Mouse (Mus musculus) urinary bladder, adult 2 months (tissue): ENCODE data around the gene Nup153. TPM values are rescaled to one million over a fixed set of nuclear protein-coding genes. Genes with fewer than 3 reads are reported as not detected.

Experiments
- DNase-seq: peaks from one replicate; pipeline ENCODE4 v3.0.0; 2022; ENCODE audit warnings: low spot score
- polyA plus RNA-seq: library from polyadenylated mRNA; depleted of rRNA; stranded (reverse); fragments of >200 nt; gene quantifications from 2 replicates; pipeline ENCODE4 v1.2.3, GENCODE M21; 2012

The Nup153 gene
- polyA plus RNA-seq, 1 experiment = 36.7 TPM

DNA sequence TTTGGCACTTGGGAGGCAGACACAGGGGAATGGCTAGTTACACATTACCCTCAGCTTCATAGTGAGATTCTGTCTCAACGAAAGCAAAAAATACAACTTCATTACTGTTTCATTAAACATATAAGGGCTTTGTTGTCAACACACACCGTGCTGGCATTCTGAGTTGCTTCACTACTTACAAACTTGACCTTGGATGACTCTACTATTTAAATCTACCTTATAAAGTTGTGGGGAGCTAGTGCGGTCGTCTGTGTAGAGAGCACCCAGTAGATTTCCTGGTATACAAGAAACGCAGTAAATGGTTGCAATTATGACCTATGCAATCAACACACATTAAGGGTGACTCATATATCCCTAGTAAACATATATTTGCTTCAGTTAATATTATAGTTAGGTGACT is 671 bp upstream of the Nup153 start:
- no peak for DNase-seq

DNA sequence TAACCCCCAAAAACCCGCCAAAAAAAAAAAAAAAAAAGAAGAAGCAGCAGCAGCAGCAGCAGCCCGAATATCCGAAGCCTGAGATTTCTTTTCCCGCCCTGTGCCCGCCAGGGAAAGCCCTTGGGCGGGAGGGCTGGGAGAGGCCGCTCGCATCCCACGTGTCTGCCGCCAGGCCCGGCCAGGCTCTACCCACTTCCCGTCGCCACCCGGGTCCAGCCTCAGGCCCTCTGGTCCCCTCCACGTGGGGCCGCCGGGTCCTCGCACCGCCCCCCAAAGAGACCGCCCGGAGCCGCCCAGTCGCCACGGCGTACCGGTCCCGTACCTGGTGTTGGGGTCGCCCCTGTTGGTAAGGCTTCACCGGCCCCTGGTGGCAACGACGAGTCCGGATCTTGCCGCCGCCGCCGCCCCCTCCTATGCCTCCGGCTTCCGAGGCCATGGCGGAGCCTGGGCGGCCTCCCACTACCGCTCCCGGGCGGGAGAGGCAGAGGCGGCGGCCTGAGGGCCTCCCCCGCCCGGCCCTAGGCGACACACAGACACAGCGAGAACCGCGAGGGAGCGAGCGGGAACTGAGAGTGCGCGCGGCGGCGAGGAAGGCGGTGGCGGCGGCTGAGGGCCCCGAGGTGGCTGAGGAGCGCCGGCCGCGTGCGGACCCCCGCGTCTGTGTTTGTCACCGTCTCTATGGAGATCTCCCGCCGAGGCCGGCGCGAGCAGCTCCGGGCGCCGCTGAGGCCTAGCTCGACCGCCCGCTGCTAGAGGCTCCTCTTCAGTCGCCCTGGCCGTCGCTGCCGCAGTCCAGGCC is 503 bp downstream of the Nup153 start:
- peak; percentile 63 for DNase-seq

DNA sequence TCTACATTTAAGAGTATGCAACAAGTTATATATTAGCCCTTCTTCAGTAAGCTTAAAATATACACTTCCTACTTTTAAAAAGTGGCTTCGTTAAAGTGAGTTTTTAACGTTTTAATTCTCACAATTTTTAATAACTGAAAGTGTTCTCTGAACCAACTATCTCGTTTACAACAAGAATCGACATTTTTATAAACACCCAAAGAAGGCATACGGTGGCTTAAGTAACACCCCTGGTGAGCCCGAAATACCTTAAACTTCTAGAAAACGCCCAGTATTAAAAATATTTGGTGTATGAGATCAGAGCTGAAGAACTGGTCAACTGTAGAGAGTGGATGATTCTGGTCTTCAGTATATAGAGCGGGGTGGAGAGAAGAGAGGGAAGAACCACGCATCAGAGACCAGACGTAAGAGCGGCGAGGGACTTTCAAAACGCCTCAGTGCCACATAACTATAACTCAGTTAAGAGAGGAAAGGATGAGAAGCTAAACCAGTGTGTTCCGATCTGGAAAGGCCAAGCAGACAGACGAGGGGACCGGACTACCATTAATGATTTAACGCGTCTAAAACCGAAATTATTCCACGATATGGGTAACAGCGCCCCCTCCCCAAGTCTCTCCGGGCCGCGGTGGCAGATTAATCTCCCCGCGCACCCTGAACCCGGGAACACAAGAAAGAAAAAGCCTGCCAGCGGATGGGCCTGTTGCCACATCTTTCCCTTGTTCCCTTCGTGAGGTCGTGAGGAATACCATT is 1.3 kb downstream of the Nup153 start:
- DNase-seq = no peak

DNA sequence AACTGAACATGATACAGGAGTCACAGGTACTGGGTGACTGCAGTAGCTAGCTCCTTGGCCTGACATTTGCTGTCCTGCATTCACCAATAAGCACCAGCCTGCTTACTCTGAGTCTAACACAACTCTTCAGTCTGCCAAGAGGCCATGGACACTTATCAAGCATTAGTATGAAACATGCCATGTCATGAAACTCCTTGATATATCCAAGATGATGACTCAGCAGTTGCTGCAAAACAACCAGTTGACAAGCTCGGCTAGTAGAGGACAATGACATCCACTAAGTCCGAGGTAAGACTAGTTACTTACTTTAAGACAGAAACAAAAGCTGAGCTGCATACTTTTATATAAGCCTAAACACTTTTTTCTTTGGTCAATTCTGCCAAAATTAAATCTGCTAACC is 2.5 kb downstream of the Nup153 start:
- DNase-seq = no peak

DNA sequence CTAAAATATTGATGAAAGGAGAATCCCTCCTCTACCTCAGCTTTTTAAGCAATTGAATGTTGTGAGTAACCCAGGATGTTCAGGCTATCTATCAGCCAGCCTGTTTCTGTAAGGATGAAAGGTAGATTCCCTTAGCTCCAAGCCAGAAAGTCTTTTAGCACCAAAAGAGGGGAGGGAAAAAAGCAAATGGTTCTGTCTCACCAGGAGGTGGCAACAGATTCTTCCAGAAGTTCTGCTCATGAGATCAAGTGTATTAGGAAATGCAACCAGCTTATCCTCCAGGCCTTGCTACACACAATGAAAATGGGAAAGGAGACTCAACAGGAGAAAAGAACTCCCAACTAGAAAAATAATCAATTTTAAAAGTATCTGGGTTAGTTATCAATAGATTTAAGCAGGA is 3.4 kb downstream of the Nup153 start:
- no peak for DNase-seq

DNA sequence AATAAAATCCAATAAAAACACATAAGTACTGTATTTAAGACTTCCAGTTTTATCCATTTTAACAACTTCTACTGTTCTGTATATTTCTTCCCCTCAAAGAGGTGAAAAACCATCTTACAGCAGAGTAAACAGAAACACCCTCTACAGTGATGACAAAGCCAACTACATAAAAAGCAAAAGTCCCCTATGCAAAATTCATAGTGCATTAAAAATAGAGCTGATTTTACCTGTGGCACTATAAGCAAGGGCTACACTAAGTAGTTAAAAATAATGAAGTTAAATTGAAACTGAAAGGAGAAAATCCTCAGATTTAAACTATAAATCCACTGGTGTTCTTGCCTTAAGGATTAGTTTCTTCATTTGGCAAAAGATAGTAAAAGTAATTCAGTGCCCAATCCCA is 6.7 kb downstream of the Nup153 start:
- no peak for DNase-seq

DNA sequence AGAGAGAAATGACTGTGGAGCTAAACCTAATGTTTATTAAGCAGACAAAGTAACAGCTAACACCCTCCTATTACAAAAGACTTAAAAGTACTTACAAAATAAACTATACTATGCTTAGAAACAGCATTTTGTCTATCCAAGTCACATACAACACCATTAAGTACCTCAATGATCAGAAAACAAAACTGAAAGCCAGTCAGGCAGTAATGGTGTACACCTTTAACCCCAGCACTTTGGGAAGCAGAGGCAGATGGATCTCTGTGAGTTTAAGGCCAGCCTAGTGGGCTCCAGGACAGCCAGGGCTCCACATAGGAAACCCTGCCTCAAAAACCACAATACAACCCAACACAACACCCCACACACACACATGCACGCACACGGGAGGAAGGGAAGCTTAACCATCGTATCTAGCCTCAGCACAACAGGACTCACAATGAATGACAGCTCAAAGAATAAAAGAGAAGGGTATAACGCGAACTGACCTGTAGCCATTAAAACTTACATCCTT is 8.8 kb downstream of the Nup153 start:
- DNase-seq = no peak

DNA sequence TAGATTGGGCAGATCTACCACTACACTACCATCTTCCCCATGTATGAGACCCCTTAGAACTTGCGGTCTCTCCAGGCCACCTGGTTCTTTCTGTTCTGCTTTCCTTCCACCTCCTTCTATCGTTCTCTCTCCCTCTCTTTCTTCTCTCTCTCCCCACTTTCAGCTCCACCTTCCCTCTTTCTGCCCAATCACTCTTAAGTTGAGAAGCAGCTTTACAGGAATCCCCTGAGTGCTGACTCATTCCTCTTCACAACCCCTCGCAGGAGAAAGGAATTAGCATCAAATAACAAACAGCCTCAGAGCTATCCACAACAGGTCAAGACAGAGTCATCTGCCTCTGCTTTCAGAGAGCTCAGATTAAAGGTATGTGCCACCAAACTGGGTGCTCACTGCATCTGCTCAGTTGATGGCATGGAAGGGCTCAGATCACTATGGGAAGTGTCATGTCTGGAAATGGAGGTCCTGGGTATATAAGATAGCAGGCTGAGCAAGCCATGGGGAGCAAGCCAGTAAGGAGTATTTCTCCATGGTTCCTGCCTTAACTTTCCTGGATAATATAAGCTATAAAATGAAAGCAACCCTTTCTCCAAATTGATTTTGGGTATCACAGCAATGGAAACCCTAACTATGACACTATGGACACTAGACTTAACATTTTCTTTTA is 11.6 kb downstream of the Nup153 start:
- no peak for DNase-seq

DNA sequence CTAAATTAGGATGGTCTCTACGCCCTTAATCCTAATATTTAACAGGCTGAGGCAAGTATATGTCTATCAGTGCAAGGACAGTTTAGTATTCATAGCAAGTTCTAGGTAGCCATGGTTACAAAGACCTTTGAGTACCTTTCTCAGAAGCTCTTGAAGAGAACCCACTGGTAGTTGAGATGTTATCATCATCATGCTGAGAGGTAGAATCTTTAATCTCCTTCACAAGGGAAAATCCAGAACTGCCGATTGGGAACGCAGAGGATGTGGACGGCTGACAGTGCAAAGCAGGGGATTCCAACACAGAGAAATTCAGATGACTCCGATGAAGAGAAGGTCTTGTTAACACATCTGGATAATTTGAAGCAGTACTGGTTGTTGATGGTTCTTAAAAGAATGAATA is 14.3 kb downstream of the Nup153 start:
- DNase-seq = no peak

DNA sequence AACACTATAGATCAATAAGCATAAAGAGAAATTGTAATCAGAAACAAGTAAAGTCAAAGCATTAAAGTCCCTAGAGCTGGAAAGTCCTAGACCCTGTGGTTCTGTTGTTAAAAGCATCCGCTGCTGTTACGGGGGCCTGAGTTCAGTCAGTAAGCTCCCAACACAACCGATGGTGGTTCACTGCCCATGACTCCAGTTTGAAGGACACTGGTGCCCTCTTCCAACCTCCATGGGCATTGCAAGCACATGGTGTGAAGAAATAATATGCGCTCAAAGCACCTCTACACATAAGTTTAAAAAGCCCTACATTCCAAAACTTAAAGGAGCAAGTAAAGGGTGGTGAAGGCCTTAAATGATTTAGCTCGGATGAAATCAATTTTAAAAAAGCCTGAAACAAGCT is 24.6 kb downstream of the Nup153 start:
- no peak for DNase-seq

DNA sequence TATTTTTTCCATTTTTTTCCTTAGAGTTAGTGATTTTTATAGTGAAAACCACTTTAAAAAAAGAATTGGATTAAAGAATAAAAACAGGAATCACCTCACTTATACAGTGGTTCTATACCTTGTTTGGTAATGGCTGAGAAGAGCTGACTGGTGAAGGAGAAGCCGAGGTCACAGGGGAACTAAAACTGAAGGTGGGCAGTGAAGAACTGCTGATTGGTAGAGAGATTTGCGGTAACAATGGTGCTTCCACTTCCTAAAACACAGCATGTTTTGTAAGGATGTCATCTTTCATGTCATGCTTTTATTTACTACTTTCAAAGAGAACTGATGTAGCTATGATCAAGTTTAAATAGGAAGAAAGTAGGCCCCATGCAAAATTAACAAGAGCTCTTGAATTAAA is 26.3 kb downstream of the Nup153 start:
- no peak for DNase-seq

DNA sequence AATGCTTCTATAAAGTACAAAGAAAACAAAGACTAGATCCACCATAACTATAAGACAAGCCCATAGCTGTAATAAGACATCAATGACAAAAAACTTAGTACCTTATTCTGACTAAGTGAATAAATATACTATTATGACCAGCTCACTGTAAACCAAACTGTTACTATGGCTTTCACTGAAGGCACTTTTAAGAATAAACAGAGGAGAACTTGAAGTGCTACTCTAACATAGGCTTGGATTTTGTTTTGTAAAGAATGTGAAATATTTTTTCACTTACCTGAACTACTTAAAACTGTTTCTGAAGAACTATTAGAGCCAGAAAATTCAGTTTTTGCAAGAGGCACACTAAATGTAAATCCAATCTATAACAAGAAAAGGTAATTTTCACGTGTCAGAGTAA is 28.4 kb downstream of the Nup153 start:
- DNase-seq = no peak

DNA sequence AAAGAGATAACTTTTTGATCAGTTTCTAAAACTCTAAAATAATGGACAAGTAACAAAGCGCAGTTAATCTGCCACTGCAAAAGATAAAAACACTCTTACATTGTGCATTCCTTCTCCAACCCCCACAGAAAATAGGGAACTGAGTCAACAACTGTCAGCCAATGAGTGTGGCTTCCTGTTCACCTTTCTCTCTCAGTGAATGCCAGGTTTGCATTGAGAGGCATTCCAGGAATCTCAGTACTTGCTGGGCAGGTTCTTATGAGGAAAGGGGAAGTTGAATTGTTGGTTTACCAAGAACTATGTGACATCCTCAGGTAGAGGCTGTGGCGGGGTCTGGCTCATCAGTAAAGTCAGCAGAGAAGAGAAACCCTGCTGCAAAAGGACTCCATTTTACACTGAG is 31.0 kb downstream of the Nup153 start:
- no peak for DNase-seq

DNA sequence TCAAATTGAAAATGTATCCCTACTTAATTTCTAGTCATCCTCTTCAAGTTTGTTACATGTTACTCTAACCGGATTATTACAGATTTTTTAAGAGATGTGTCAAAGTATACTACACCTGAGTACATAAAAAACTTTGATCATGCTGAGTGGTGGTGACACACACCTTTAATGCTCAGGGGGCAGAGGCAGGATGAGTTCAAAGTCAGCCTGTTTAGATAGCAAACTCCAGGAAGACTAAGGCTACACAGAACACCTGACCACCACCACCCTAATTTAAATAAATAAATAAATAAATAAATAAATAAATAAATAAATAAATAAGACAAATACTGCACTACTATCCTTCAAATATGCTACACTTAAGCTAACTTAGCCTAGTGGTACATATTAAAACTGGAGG is 31.8 kb downstream of the Nup153 start:
- DNase-seq = no peak

DNA sequence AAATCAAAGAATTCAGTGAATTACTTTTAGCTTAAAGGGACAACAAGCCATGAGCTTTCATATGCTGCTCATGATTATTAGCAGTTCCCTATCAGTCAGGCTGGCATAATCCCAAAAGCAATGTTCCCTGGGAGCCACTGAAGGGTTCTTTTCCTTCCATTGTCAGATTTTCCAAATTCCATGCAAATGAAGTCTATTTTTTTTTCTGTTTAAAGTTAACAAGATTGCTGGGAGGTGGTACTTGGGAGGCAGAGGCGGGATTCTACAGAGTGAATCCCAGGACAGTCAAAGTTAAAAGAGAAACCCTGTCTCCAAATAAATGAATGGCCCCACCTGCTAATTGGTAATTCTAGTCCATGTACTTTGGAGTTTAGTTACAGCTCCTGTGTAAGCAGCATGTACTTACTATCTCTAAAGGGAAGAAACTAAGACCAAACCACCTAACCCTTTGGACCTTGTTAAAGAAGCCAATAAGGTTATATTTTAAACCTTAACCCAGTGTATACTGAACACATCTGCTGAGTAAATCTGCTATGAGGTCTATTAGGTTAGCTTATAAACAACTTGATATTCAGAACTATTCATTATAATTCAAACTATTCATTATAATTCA is 32.3 kb downstream of the Nup153 start:
- no peak for DNase-seq

DNA sequence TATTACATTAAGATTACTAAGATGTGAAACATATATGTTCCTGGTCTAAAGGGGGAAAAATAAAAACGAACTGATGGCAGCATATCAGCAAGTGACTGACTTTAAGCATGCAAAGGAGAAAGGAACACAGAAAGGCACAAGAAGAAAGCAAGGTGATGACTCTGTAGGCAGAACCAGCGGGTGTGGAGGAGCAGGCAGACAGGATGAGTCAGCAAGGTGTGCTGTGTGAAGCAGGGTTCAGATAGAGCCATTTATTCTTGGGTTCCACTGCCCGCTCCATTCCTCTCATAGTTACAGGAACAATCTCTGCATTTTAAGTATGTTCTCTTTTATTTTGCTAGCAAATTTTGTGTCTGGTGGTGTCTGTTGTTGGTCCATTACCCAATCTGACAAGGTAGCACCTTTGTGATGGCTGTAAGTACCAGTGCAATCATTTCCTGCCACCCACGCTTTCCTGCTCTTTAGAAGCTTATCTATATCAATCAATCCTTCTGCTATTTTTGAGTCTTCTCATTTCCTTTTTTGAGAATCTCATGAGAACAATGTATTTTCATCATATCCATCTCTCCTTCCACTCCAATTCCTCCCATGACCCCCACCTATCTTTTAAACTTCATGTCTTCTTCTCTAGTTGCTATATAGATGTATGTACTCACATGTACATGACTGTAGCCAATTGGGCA is 37.0 kb downstream of the Nup153 start:
- no peak for DNase-seq

DNA sequence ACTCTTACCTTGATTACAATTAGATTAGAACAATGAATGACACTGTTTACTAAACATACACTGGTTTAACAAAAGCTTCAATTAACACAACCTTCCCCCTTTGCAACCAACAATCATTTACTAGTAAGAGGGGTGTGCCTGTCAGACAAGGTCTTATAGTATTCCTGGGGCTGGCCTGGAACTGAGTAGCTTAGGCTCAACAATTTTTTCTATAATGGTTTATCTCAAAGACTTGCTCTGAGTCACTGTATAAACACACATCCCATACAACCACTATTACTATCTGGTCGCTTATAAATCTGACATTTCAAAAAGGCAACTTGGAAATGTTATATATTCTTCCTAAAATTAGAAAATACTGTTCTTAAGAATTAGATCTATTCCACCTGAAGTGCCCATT is 44.4 kb downstream of the Nup153 start:
- DNase-seq = no peak

DNA sequence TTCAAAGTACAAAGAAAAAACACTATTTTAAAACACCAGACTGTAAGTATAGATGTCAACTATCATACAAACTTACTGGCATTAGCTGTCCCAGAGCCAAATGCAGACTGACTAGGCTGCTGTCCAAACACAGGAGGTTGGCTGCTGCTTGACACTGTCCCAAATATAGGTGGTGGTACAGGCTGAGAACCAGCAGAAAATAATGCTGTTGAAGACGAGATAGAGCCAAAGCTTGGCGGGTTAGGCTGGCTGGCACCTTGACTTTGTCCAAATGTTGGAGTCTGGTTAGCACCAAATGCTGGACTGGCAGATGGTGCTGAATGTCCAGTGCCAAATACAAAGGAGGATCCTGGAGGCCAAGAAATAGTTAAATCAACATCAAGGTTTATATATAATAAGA is 44.8 kb downstream of the Nup153 start:
- DNase-seq = no peak

DNA sequence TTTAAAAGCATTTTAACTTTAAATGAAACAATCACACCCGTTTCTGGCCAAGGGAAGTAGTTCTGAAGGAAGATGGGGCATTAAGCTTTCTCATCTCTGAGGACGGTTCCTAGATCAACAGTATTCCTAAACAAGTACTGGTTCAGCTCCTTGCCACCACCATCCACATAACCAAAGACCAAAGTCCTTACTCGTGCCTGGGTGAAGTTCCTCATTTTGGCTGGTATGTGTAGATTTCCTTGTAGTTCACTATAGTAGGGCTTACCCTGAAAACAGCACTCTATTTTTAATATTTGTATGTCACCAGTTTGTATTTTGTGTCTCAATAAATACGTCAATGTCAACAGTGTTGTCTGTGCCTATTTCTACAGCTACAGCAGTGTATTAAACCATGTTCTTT is 50.0 kb downstream of the Nup153 start:
- DNase-seq = no peak

DNA sequence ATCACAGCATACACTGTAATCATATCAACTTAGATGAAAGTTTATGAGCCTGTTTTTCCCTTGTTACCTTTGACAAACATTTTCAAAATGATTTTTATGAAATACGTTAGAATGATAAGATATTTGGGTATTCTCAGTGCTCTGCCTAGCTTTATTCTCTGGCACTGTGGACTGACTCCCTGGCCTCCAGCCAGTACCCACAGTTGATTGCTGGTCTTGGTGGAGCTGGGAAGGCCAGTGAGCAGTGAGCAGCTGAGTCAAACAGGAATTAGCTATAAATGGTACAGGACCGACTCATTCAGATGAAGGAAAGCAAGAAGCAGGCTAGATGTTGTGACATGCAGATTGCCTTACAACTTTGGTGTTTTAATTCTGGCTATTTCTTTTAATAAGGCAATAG is 53.1 kb downstream of the Nup153 start:
- no peak for DNase-seq

DNA sequence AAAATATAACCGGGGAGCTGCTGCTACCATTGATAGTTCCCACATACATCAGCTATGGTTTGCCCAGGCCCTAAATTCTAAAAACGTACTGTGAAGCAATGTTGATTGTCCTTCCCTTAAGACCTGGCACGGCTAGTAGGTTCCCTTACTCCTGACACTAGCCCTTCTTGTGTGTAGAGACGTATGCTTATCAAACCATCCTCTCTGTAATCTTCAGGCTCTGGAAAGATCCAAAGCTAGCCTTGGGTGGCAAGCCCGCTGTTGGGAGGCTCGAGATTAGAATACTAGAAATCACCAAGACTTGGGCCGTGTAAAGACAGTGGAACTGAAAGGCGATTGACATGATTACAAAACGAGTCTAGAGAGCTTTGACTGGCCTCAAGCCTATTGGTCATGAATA is 57.2 kb downstream of the Nup153 start:
- DNase-seq = no peak
